Mouse (Mus musculus) megakaryocyte progenitor cell, adult 5-6 weeks (primary cell): ENCODE results near the gene Invs. TPM values are rescaled to one million over a fixed set of nuclear protein-coding genes. Genes with fewer than 3 reads are reported as not detected.

Experiments
- ATAC-seq: replicated peaks from 2 replicates; pipeline ENCODE4 v1.8.0; 2016; ENCODE audit warnings: mild to moderate bottlenecking, moderate TSS enrichment, inconsistent platforms; ENCODE audit not compliant: poor library complexity
- total RNA-seq, 2 experiments: library from RNA; stranded (forward) in 1 of 2; stranded (reverse) in 1 of 2; fragments of 157-497, 149-512 nt in 1 of 2; fragments of 200-1000 nt in 1 of 2; gene quantifications; 2 replicates each; pipeline versions ENCODE4 v1.2.3 to v1.2.4; 2015 to 2017

Invs gene
- 7.3 and 7.9 TPM in 2 replicates for total RNA-seq (2015)
- 7.5 and 8.8 TPM in 2 replicates for total RNA-seq (2017)

- ATAC-seq: peak; percentile 96
These were observed at the start of gene Invs, which contains the start of gene Erp44 for GRCm38 (mm10) chr4:48279498-48280134. Gene Invs (plus strand): TSS chr4:48279760. Gene Erp44 (minus strand): TSS chr4:48279558.

GRCm38 (mm10) chr4:48236721-48237120, 42.8 kb upstream of the Invs start:
- ATAC-seq: no peak

GRCm38 (mm10) chr4:48239046-48239445, 40.5 kb upstream of the Invs start:
- no peak for ATAC-seq

- ATAC-seq: no peak
These were observed 37.1 kb upstream of the Invs start for GRCm38 (mm10) chr4:48242482-48242881.

GRCm38 (mm10) chr4:48243737-48244136, 35.8 kb upstream of the Invs start:
- no peak for ATAC-seq

- ATAC-seq: no peak
These were observed 35.3 kb upstream of the Invs start for GRCm38 (mm10) chr4:48244280-48244679.

- no peak for ATAC-seq
These were observed 26.3 kb upstream of the Invs start for GRCm38 (mm10) chr4:48253266-48253665.

GRCm38 (mm10) chr4:48258045-48258444, 21.5 kb upstream of the Invs start:
- no peak for ATAC-seq

- ATAC-seq: no peak
These were observed 11.9 kb upstream of the Invs start for GRCm38 (mm10) chr4:48267683-48268082.

GRCm38 (mm10) chr4:48268127-48268526, 11.4 kb upstream of the Invs start:
- ATAC-seq: no peak

GRCm38 (mm10) chr4:48270532-48270931, 9.0 kb upstream of the Invs start:
- ATAC-seq: no peak

- no peak for ATAC-seq
These were observed 7.7 kb upstream of the Invs start for GRCm38 (mm10) chr4:48271838-48272237.

GRCm38 (mm10) chr4:48273119-48273829, 6.3 kb upstream of the Invs start:
- no peak for ATAC-seq

- no peak for ATAC-seq
These were observed 3.8 kb upstream of the Invs start for GRCm38 (mm10) chr4:48275736-48276135.

- no peak for ATAC-seq
These were observed 2.5 kb upstream of the Invs start for GRCm38 (mm10) chr4:48277011-48277410.

- ATAC-seq: peak; percentile 32
These were observed 633 bp upstream of the Invs start for GRCm38 (mm10) chr4:48278757-48279497.

GRCm38 (mm10) chr4:48281121-48281520, 1.6 kb downstream of the Invs start:
- ATAC-seq: no peak

- ATAC-seq: no peak
These were observed 7.7 kb downstream of the Invs start for GRCm38 (mm10) chr4:48287086-48287757.

- no peak for ATAC-seq
These were observed 35.3 kb downstream of the Invs start for GRCm38 (mm10) chr4:48314814-48315213.

- no peak for ATAC-seq
These were observed 36.5 kb downstream of the Invs start for GRCm38 (mm10) chr4:48316036-48316435.

GRCm38 (mm10) chr4:48321276-48321675, 41.7 kb downstream of the Invs start:
- ATAC-seq: no peak
